Mouse (Mus musculus): ENCODE data around the gene St6galnac6.

St6galnac6 gene

GRCm38 (mm10) chr2:32585149-32585714 is 14.3 kb upstream of the St6galnac6 start:
- no peak for DNase-seq

DNA sequence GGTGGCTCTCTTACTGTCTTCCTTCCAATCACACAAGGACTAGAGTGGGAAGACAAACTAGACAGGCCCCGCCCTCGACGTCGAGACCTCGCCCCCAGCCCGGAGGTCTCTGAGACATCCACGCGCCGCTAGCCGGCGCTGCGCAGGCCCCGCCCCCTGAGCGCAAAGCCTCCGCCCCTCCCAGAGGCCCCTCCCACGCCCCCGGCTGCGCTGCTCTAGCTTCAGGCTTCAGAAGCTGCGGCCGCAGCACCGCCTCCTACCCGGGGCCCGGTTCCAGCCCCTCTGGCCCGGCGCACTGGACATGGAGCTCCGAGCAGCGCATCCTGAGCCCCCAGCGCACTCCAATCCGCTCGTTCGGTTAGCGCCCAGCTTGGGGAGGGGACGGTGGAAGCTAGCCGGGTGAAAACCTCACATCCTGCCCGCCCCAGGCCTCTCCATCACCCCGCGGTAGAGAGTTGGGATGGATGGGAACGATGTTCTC is 12.6 kb upstream of the St6galnac6 start, which contains the start of gene St6galnac4:
Gene St6galnac4 (plus strand): TSS at position 225 of the 481 bp plus-strand sequence.
- DNase-seq, result peak; percentile 84 to 85

DNA sequence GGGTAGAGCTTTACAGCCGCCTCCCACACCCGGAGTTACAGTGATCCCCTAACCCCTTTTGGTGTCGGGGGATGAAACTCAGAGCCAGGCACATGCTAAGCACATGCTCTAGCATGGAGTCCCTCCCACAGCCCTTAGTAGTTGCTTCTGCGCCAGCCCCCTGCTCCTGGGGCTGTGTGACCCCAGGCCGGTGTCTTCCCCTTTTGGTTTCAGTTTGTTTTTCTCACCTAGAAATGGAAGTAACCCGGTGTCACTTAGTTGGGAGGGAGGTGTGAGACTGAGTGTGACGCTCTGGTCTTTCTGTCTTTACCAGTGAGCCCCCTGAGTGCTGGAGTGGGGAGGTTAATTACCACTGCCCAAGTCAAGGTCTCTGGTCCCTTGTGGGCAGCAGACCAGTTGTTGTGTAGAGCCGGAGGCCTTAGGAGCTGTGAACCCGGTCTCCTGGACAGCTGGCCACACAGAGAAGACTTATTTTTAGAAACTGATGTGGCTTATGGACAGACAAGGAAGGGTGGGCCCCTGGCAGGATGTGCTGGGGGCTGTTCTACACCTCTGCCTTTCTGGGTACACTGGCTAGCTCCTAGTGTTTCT is 11.7 kb upstream of the St6galnac6 start:
- DNase-seq, result no peak

GRCm38 (mm10) chr2:32589213-32589795 is 10.2 kb upstream of the St6galnac6 start:
- no peak for DNase-seq

DNA sequence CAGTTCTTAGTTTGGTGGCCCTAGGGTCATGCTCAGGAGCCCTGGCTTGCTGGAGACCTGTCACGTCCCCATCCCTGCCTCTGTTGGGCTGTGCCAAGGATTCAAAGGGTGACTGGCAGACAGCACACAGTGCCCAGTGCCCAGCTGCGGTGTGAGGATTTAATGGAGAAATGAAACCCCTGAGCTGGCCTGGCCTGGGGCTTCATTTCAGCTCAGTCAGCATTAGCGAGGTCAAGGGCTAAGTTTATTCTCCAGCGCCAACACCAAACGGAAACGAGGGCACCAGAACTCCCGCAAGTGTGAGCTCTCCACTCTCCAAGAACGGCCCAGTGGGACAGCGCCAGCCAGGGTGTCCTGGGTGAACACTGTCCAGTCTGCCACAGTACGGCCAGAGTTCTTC is 9.3 kb upstream of the St6galnac6 start:
- DNase-seq, result no peak

GRCm38 (mm10) chr2:32591249-32591648 is 8.3 kb upstream of the St6galnac6 start:
- no peak for DNase-seq

DNA sequence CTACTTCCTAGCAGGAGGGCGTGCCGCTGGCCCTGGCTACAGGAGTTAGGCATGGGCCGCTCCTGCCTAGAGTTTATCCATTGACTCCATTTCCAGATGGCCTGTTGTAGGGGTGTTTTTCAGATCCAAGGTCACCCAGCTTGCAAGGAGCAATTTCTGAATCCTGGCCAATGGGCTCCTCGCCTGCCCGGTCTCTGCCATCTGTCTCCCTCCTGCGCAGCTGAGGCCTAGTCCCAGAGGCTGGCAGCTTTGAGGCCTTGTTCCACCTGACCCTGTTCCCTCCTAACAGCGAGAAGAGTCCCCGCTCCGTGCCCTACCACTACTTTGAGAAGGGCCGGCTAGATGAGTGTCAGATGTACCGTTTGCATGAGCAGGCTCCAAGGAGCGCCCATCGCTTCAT is 2.8 kb upstream of the St6galnac6 start:
- no peak for DNase-seq

DNA sequence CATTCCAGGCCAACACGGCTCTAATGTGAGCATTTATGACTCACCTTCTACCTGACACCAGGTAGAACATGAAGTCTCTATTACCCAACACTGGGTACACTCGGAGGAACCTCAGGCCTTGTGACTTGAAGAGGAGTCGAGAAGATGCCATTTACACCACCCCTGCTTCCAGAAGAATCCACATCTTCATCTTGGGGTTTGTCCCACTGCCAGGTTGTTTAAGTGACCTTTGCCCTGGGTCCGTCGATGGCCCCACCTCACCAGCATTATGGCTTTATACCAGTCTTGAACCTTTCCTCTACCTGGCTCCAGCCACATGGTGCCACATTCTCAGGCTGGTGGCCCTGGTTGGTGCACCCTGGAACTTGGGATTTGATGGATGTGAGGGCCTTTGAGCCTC is 2.3 kb upstream of the St6galnac6 start:
- DNase-seq, result no peak

GRCm38 (mm10) chr2:32597699-32598098 is 1.8 kb upstream of the St6galnac6 start:
- no peak for DNase-seq

DNA sequence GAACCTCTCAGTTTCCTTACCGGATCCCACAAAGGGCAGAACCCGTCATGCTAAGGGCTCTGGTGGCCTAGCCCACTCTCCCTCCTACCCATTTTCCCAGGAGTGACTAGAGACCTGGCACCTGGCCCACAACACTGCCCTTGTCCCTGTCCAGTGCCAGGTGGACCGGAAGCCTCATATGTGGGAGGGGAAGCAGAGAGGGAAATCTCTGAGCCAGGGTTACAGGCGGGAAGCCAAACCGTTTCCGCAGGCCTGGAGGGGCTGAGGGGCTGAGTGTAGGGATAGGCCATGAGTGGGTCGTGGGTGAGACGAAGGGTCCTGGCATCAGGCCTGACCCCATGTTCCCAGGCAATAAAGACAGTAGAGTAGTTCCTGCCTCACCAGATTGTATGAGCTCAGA is 1.0 kb upstream of the St6galnac6 start:
- no peak for DNase-seq

DNA sequence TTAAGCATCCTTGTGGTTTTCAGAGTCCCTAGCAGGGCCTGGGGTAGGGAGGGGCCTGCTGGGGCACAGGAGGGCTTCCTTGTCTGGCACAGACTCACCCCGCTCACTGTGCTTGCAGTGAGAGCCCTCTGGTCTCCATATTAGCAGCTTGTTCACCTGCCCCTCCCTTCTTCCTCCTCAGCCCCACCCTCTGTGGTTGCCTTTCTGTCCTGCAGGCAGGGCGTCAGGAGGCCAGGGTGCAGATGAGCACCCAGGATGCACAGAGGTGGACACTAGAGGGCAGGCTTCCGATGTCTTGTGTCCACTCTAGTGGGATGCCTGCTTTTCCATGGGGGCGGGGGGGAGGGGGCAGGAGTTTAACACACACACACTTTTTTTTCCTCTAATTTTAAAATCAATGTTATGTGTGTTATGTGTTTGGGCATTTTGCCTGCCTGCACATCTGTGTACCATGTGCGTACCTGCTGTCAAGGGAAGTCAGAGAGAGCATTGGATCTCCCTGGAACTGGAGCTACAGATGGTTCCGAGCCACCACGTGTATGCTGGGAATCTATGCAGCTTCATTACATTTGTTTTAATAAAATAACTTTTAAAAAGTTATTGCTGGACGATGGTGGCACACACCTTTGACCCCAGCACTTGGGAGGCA is 2.0 kb downstream of the St6galnac6 start:
- no peak for DNase-seq

DNA sequence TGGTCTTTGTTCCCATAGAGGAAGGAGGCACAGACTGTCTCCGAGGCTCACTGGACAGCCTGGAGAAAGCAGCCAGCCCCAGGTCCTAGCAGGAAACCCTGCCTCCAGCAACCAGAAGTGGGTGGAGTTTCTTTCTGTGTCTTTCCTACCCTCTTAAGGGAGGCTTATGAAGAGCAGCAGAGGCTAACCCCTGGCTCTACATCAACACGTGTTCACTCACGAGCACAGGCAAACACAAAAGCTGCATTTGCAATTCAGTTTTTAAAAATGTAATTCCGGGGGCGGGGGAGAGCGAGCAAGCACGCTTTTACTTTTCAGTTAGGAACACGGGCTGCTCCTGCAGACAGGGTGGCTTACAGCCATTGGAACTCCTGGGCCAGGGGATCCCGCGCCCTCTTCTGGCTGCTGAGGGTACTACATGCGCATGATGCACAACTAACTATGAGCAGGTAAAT is 3.1 kb downstream of the St6galnac6 start:
- peak; percentile 65 to 68 for DNase-seq

GRCm38 (mm10) chr2:32604631-32605030 is 5.1 kb downstream of the St6galnac6 start:
- no peak for DNase-seq

DNA sequence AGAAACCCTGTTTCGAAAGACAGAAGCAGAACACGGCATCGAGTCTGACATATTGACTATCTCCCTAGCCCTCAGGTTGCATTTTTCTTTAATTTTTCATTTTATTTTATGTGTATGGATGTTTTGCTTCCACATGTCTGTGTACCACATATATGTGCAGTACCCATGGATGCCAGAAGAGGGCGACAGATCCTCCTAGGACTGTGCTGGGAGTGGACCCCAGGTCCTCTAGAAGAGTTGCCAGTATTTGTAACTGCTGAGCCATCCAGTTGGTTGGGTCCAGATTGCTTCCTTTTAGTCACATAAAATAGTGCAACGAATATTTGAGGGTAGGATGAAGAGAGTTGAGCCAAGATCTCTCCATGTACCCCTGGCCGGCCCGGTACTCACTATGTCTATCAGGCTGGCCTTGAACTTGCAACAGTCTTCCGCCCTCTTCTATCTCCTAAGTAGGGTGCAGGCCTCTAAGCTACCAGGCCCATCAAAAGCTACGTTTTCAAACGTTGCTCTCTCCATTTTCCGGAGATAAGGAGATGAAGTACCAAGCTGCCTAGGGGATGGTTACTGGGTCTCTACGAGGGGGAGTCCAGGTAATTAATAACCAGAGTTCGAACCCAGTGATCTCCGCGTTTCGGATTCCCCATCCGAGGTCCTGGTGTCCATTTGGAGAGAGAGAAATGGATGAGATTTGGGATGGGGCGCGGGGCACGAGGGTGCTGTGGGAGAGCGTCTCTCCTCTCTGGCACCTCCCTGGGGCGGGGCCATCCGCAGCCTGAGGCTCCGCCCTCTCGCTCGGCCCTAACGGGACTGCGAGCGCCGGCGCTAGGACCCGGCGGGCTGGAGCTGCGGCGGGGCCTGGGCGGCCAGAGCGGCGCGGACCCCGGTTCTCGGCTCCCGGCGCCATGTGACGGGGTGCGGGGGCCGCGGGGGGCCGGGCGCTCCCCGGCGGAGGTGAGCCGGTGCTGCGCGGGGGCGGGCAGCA is 6.9 kb downstream of the St6galnac6 start:
- DNase-seq, result peak; percentile 53 to 60

- no peak for DNase-seq
Observed at GRCm38 (mm10) chr2:32607262-32607947, 7.9 kb downstream of the St6galnac6 start.

DNA sequence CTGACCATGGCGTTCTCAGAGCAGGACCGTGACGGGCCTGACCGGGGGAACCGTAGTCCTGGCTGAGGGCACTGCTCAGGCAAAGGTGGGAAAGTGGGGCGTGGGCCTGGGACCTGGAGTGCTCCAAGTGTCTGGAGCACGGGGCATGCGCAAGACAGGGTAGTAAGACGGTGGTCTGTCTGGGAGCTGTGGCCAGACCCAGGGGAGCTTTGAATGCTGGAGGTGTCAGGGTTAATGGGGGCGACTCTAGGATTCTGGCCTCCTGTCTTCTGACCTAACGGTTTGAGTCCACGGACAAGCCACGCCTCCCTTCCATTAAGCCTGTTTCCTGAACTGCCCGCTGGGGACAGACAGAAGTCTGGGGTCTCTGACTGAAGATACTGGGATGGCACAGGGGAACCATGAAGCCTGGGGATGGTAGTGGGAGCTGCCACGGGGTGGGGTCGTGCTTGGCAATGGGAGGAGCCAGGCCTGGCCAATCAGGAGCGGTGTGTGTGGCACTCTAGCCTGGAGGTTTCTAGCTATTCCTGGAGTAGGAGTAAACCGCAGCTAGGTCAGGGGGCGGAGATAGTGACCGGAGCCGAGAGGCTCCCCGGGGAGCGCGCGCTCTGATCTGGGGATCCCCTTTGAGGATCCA is 8.8 kb downstream of the St6galnac6 start:
- DNase-seq, result peak in 1 of 2 experiments; percentile 35

GRCm38 (mm10) chr2:32608778-32609435 is 9.4 kb downstream of the St6galnac6 start:
- no peak for DNase-seq

- DNase-seq, result no peak
Observed at GRCm38 (mm10) chr2:32610610-32611229, 11.2 kb downstream of the St6galnac6 start.

DNA sequence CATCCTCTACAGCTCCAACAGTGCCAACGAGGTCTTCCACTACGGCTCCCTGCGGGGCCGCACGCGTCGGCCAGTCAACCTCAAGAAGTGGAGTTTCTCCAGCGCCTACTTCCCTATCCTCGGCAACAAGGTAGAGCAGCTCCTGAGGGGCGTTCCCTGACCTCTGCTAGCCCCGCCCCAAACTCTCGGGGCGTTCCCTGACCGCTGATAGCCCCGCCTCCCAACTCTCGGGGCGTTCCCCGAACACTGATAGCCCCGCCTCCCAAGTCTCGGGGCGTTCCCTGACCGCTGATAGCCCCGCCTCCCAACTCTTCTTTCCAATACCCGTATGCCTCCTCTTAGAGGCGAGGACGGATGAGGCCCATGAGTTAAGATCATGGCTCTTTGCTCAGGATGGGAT is 12.8 kb downstream of the St6galnac6 start:
- no peak for DNase-seq

DNA sequence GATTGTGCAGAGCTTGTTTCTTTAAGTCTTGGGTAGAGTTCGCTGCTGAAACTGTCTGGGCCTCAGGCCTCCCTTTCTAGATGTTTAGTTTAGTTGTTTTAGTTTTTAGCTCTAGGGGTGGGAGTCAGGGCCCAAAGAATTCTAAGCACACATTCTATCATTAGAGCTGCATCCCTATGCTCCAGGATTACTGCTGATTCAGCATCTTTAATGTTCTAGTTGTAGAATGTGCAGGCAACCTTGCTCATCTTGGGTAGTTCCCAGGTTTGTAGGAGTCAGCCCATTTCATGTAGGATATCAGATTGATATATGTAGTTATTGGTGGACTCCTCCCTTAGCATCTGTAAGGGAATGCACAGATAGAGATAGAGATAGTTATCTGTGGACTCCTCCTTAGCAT is 17.6 kb downstream of the St6galnac6 start:
- DNase-seq, result no peak

Data from thymus, adult 18-20 months (tissue).